Mouse (Mus musculus): ENCODE measurements around the gene Glt8d2. TPM values are rescaled to one million over a fixed set of nuclear protein-coding genes. Genes with fewer than 3 reads are reported as not detected.

The Glt8d2 gene
- total RNA-seq (2023) = 1.1 TPM

GRCm38 (mm10) chr10:82690494-82690893 lies at the start of gene Glt8d2:
TSS of gene Glt8d2 (minus strand) at chr10:82690650.

GRCm38 (mm10) chr10:82695956-82696355 lies 5.5 kb upstream of the Glt8d2 start, which contains the start of gene Hcfc2:
TSS of gene Hcfc2 (plus strand) at chr10:82696160.

GRCm38 (mm10) chr10:82629586-82630255 lies 60.7 kb downstream of the Glt8d2 start, which contains the start of gene Tdg:
TSS of gene Tdg (plus strand) at chr10:82629828.

GRCm38 (mm10) chr10:82622671-82623552 lies 67.5 kb downstream of the Glt8d2 start, which contains the start of gene 1190007I07Rik:
TSS of gene 1190007I07Rik (minus strand) at chr10:82623228.

Other genes with a start within 250 kb of the Glt8d2 start
- gene Gm1553, start 198.0 kb downstream of the Glt8d2 start, total RNA-seq (2023) = not detected
- 15.7 TPM for gene 1190007I07Rik, start 67.4 kb downstream of the Glt8d2 start, total RNA-seq (2023)
- gene Tdg, start 60.8 kb downstream of the Glt8d2 start, total RNA-seq (2023) = 94.5 TPM
- gene Hcfc2, start 5.5 kb upstream of the Glt8d2 start, total RNA-seq (2023) = 19.6 TPM
- 30.7 TPM for gene Nfyb, start 73.5 kb upstream of the Glt8d2 start, total RNA-seq (2023)
- 36.7 TPM for gene Txnrd1, start 143.3 kb upstream of the Glt8d2 start, total RNA-seq (2023)
- gene Eid3, start 176.0 kb upstream of the Glt8d2 start, total RNA-seq (2023) = 7.0 TPM

Data from CD8-positive naive resting alpha-beta T cell, adult 57 days (primary cell).